Mouse (Mus musculus) forebrain, embryonic 15.5 days (tissue): ENCODE measurements around the gene Tns1. TPM values are rescaled to one million over a fixed set of nuclear protein-coding genes. Genes with fewer than 3 reads are reported as not detected.
A peak's percentile ranks its signal among the peaks of the same experiment; 100 is the strongest.

ENCODE experiments used
- ATAC-seq: fragments of 200-750 bp; cut with Nextera tagmentation; replicated peaks from 2 replicates; pipeline ENCODE4 v1.8.0; 2017; ENCODE audit warnings: mild to moderate bottlenecking, moderate TSS enrichment, moderate library complexity
- H3K27ac ChIP-seq: fragments of 300-500 bp; sonication (generic); replicated peaks from 2 replicates; pipeline ENCODE4 v1.5.1; 2015; ENCODE audit warnings: mild to moderate bottlenecking, inconsistent platforms
- H3K27me3 ChIP-seq: fragments of 300-500 bp; sonication (generic); 2 replicates; pipeline ENCODE4 v1.6.1; 2015; ENCODE audit warnings: inconsistent platforms
- H3K36me3 ChIP-seq: fragments of 300-500 bp; sonication (generic); 2 replicates; pipeline ENCODE4 v1.6.1; 2015; ENCODE audit warnings: mild to moderate bottlenecking, inconsistent platforms
- H3K4me1 ChIP-seq: fragments of 300-500 bp; sonication (generic); 2 replicates; pipeline ENCODE4 v1.6.1; 2015; ENCODE audit warnings: inconsistent platforms
- H3K4me2 ChIP-seq: fragments of 300-500 bp; sonication (generic); replicated peaks from 2 replicates; pipeline ENCODE4 v1.6.1; 2015; ENCODE audit warnings: mild to moderate bottlenecking, inconsistent platforms
- H3K4me3 ChIP-seq: fragments of 300-500 bp; sonication (generic); 2 replicates; pipeline ENCODE4 v1.5.1; 2015; ENCODE audit warnings: mild to moderate bottlenecking, inconsistent platforms
- H3K9ac ChIP-seq: fragments of 300-500 bp; sonication (generic); replicated peaks from 2 replicates; pipeline ENCODE4 v1.6.1; 2015; ENCODE audit warnings: mild to moderate bottlenecking, inconsistent platforms
- H3K9me3 ChIP-seq: fragments of 300-500 bp; sonication (generic); 2 replicates; pipeline ENCODE4 v1.6.1; 2016; ENCODE audit warnings: inconsistent platforms
- WGBS: fragments of 180-500 bp; shearing (Covaris S2); methylation state at CpG from one replicate; pipeline ENCODE4 v1.1.7; 2015; ENCODE audit warnings: mixed read lengths; 5-methylcytosine and 5-hydroxymethylcytosine counted together
- polyA plus RNA-seq: library from polyadenylated mRNA; unstranded; fragments of >200 nt; fragmentation: Nextera tagmentation; extraction: Ambion mirVana; gene quantifications from 2 replicates; pipeline ENCODE4 v1.2.1, GENCODE M21; 2015

The Tns1 gene
- polyA plus RNA-seq, 1 experiment from 2014 or later: 6.0 TPM

GRCm38 (mm10) chr1:74084065-74084705 lies 40.1 kb downstream of the Tns1 start:
- Histone ChIP-seq H3K4me1 (no peaks in the 10 kb centered on the region), H3K27ac (no peak overlapping the region), H3K9me3 (no peaks in the 10 kb centered on the region), H3K9ac (no peak overlapping the region), H3K27me3 (no peaks in the 10 kb centered on the region), H3K4me3 (no peak overlapping the region), H3K36me3 (no peaks in the 10 kb centered on the region), H3K4me2 (no peak overlapping the region)
- ATAC-seq: no peak
- WGBS: 71% methylated on average over 6 of the region's 6 CpGs

- Histone ChIP-seq H3K4me3 (no peak overlapping the region), H3K27ac (no peak overlapping the region), H3K27me3 (no peaks in the 10 kb centered on the region), H3K9ac (no peak overlapping the region), H3K4me2 (no peak overlapping the region), H3K9me3 (no peaks in the 10 kb centered on the region), H3K36me3 (no peaks in the 10 kb centered on the region), H3K4me1 (no peaks in the 10 kb centered on the region)
- 15% methylated on average over 6 of the region's 6 CpGs for WGBS
- ATAC-seq: no peak
Measured at GRCm38 (mm10) chr1:74082841-74083463, 41.3 kb downstream of the Tns1 start.

- Histone ChIP-seq H3K4me1 (no peaks in the 10 kb centered on the region), H3K4me2 (no peak overlapping the region), H3K27me3 (no peaks in the 10 kb centered on the region), H3K9me3 (no peaks in the 10 kb centered on the region), H3K27ac (no peak overlapping the region), H3K9ac (no peak overlapping the region), H3K36me3 (no peaks in the 10 kb centered on the region), H3K4me3 (no peak overlapping the region)
- no peak for ATAC-seq
- 59% methylated on average over 2 of the region's 2 CpGs for WGBS
Measured at GRCm38 (mm10) chr1:74081573-74081989, 42.7 kb downstream of the Tns1 start.

GRCm38 (mm10) chr1:74077353-74077752 lies 46.9 kb downstream of the Tns1 start:
- Histone ChIP-seq H3K9me3 (no peaks in the 10 kb centered on the region), H3K27me3 (no peaks in the 10 kb centered on the region), H3K4me1 (no peaks in the 10 kb centered on the region), H3K36me3 (no peaks in the 10 kb centered on the region), H3K4me2 (no peak overlapping the region), H3K9ac (no peak overlapping the region), H3K27ac (no peak overlapping the region), H3K4me3 (no peak overlapping the region)
- 13% methylated on average over 2 of the region's 2 CpGs for WGBS
- ATAC-seq: no peak

- H3K9ac ChIP-seq: no peak overlapping the region
- H3K4me2 ChIP-seq: no peak overlapping the region
- no peak overlapping the region for H3K27ac ChIP-seq
- WGBS: 89% methylated on average over 4 of the region's 4 CpGs
- H3K4me1 ChIP-seq: no peaks in the 10 kb centered on the region
- no peaks in the 10 kb centered on the region for H3K36me3 ChIP-seq
- no peaks in the 10 kb centered on the region for H3K27me3 ChIP-seq
- H3K4me3 ChIP-seq: no peak overlapping the region
- H3K9me3 ChIP-seq: no peaks in the 10 kb centered on the region
- ATAC-seq: no peak
Measured at GRCm38 (mm10) chr1:74076230-74076629, 48.0 kb downstream of the Tns1 start.

GRCm38 (mm10) chr1:74074693-74075485 lies 49.4 kb downstream of the Tns1 start:
- WGBS: 89% methylated on average over 7 of the region's 7 CpGs
- H3K36me3 ChIP-seq: no peaks in the 10 kb centered on the region
- no peak overlapping the region for H3K9ac ChIP-seq
- H3K4me1 ChIP-seq: no peaks in the 10 kb centered on the region
- ATAC-seq: no peak
- H3K4me3 ChIP-seq: no peak overlapping the region
- H3K27me3 ChIP-seq: no peaks in the 10 kb centered on the region
- no peak overlapping the region for H3K27ac ChIP-seq
- no peaks in the 10 kb centered on the region for H3K9me3 ChIP-seq
- H3K4me2 ChIP-seq: no peak overlapping the region

GRCm38 (mm10) chr1:74073791-74074190 lies 50.5 kb downstream of the Tns1 start:
- Histone ChIP-seq H3K9ac (no peak overlapping the region), H3K4me1 (peaks cover 6% of the 10 kb centered on the region), H3K27me3 (no peaks in the 10 kb centered on the region), H3K4me2 (no peak overlapping the region), H3K27ac (no peak overlapping the region), H3K36me3 (no peaks in the 10 kb centered on the region), H3K9me3 (no peaks in the 10 kb centered on the region), H3K4me3 (no peak overlapping the region)
- 75% methylated on average over 6 of the region's 6 CpGs for WGBS
- no peak for ATAC-seq

GRCm38 (mm10) chr1:74070745-74071144 lies 53.5 kb downstream of the Tns1 start:
- H3K9ac ChIP-seq: no peak overlapping the region
- H3K27me3 ChIP-seq: no peaks in the 10 kb centered on the region
- H3K4me1 ChIP-seq: peaks cover 17% of the 10 kb centered on the region
- no peaks in the 10 kb centered on the region for H3K9me3 ChIP-seq
- ATAC-seq: no peak
- H3K4me2 ChIP-seq: no peak overlapping the region
- no peak overlapping the region for H3K4me3 ChIP-seq
- WGBS: 88% methylated on average over 4 of the region's 4 CpGs
- no peak overlapping the region for H3K27ac ChIP-seq
- H3K36me3 ChIP-seq: no peaks in the 10 kb centered on the region

GRCm38 (mm10) chr1:74070001-74070551 lies 54.2 kb downstream of the Tns1 start:
- WGBS: 79% methylated on average over 7 of the region's 7 CpGs
- no peak for ATAC-seq
- H3K36me3 ChIP-seq: no peaks in the 10 kb centered on the region
- no peak overlapping the region for H3K9ac ChIP-seq
- no peaks in the 10 kb centered on the region for H3K27me3 ChIP-seq
- H3K4me3 ChIP-seq: no peak overlapping the region
- H3K9me3 ChIP-seq: no peaks in the 10 kb centered on the region
- peaks cover 17% of the 10 kb centered on the region for H3K4me1 ChIP-seq
- H3K4me2 ChIP-seq: no peak overlapping the region
- H3K27ac ChIP-seq: no peak overlapping the region

GRCm38 (mm10) chr1:74069085-74069835 lies 55.0 kb downstream of the Tns1 start:
- ATAC-seq: peak; percentile 13; the same call in 1 of the 2 replicates
- no peak overlapping the region for H3K4me3 ChIP-seq
- H3K4me1 ChIP-seq: peaks cover 17% of the 10 kb centered on the region
- no peaks in the 10 kb centered on the region for H3K36me3 ChIP-seq
- no peak overlapping the region for H3K9ac ChIP-seq
- 47% methylated on average over 9 of the region's 9 CpGs for WGBS
- no peak overlapping the region for H3K27ac ChIP-seq
- no peaks in the 10 kb centered on the region for H3K27me3 ChIP-seq
- peak overlapping the region; percentile 58 for H3K4me2 ChIP-seq
- no peaks in the 10 kb centered on the region for H3K9me3 ChIP-seq

- Histone ChIP-seq H3K9me3 (no peaks in the 10 kb centered on the region), H3K27ac (no peak overlapping the region), H3K27me3 (no peaks in the 10 kb centered on the region), H3K36me3 (no peaks in the 10 kb centered on the region), H3K4me1 (peaks cover 17% of the 10 kb centered on the region), H3K4me3 (peak overlapping the region; percentile 37), H3K9ac (peak overlapping the region; percentile 21; the same call in 1 of the 2 replicates), H3K4me2 (peak overlapping the region; percentile 58)
- WGBS: 3% methylated on average over 34 of the region's 41 CpGs
- peak; percentile 76 for ATAC-seq
Measured at GRCm38 (mm10) chr1:74068366-74069084, 55.7 kb downstream of the Tns1 start.
